In the genomic region with DNA sequence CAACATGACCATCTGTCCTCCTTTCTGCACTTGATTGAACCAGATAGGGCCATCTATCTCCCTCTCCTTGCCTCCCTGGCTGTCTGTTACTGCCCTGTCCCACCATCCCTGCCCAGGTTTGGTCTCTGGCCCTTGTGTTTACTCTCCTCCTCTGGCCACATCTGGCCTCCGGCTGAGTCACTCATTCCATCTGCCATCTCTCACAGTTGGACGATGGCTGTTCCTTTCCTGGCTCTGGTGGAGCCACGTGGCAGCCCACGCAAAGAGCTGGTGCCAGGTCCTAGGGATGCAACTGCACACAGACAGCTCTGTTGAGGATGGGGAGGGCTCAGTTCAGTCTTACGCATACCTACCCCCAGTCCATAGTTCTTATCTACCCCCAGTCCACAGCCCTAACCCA, we compare ENCODE assay signal across 14 mouse cellular contexts.
DNase-seq lines count a peak whose midpoint lies in the region; ATAC-seq and TF ChIP-seq lines count a peak whose summit lies in the region.
"Had no signal": no experiment of that assay in that cellular context is flagged by ENCODE, and none has a peak within 500 bp of the region (broad histone marks: within the 10 kb centered on the region; RNA-seq: fewer than 3 reads in every experiment).

No protein-coding gene starts in this region.

- ATAC-seq in frontal cortex, adult (ENCODE audit: low TSS enrichment) = peak; percentile 86
- no peak for ATAC-seq in inflammation-experienced regulatory T-cells, adult 6 months
- no peak for ATAC-seq in intestine, postnatal 0 days
- ATAC-seq in midbrain, embryonic 15.5 days (replicated peaks) = no peak
- ATAC-seq: midbrain, embryonic 16.5 days; Patski had no signal

- peaks cover 16% of the 10 kb centered on the region for H3K27me3 ChIP-seq in intestine, postnatal 0 days (replicated peaks; ENCODE audit: control insufficient read depth, insufficient read depth, low read length)
- H3K27me3 ChIP-seq in midbrain, embryonic 15.5 days (replicated peaks) = no peaks in the 10 kb centered on the region

- H3K27ac ChIP-seq in left cerebral cortex, adult 2 months = peak overlapping the region; percentile 64
- no peak overlapping the region for H3K27ac ChIP-seq in intestine, postnatal 0 days (ENCODE audit: low read depth, low read length)
- H3K27ac ChIP-seq in midbrain, embryonic 15.5 days = no peak overlapping the region
- H3K27ac ChIP-seq: kidney, embryonic 15.5 days had no signal

- H3K9ac ChIP-seq in intestine, postnatal 0 days (ENCODE audit: low read depth, low read length) = no peak overlapping the region
- no peak overlapping the region for H3K9ac ChIP-seq in midbrain, embryonic 15.5 days
- H3K9ac ChIP-seq: kidney, embryonic 15.5 days had no signal

- DNase-seq in cerebellum, adult 11-12 months = peak; percentile 45
- no peak for DNase-seq in cerebellum, adult 8-10 months
- peak; percentile 57 for DNase-seq in 3T3-L1 (ENCODE audit: low read depth, low spot score)
- DNase-seq in left cerebral cortex, adult 2 months (ENCODE audit: extremely low spot score in 1 of 2, low spot score in 2 of 2) = peak; percentile 50 to 83
- DNase-seq: embryo, embryonic 11 days; lung, postnatal 10 days; spleen, adult 18-20 months had no signal

- 69% methylated on average over 5 of the region's 5 CpGs for WGBS in intestine, postnatal 0 days
- WGBS in midbrain, embryonic 15.5 days = 71% methylated on average over 5 of the region's 5 CpGs

- H3K4me2 ChIP-seq in intestine, postnatal 0 days (replicated peaks; ENCODE audit: low read depth) = no peak overlapping the region
- no peak overlapping the region for H3K4me2 ChIP-seq in midbrain, embryonic 15.5 days
- H3K4me2 ChIP-seq: kidney, embryonic 15.5 days had no signal

- no peak overlapping the region for H3K4me3 ChIP-seq in left cerebral cortex, adult 2 months
- no peak overlapping the region for H3K4me3 ChIP-seq in intestine, postnatal 0 days (ENCODE audit: low read depth, low read length)
- H3K4me3 ChIP-seq in midbrain, embryonic 15.5 days = no peak overlapping the region
- H3K4me3 ChIP-seq: kidney, embryonic 15.5 days had no signal

- no peaks in the 10 kb centered on the region for H3K9me3 ChIP-seq in intestine, postnatal 0 days (ENCODE audit: control insufficient read depth)
- H3K9me3 ChIP-seq in midbrain, embryonic 15.5 days = no peaks in the 10 kb centered on the region
- H3K9me3 ChIP-seq: kidney, embryonic 15.5 days had no signal

- H3K4me1 ChIP-seq in intestine, postnatal 0 days (replicated peaks; ENCODE audit: control insufficient read depth, insufficient read depth, low read length) = no peaks in the 10 kb centered on the region
- H3K4me1 ChIP-seq in midbrain, embryonic 15.5 days = peaks cover 34% of the 10 kb centered on the region

- no peak for TF ChIP-seq CTCF in left cerebral cortex, adult 2 months (IDR thresholded peaks at IDR 0.05)
- TF ChIP-seq CTCF in intestine, postnatal 0 days (IDR thresholded peaks at IDR 0.05; ENCODE audit: low read depth) = no peak

- intact Hi-C loops in left cerebral cortex, adult 2 months (cut with DNase I) = loop anchor here (2.0 kb wide), 3 partner anchors 59 to 71 kb away; no protein-coding TSS in a partner anchor

- H3K36me3 ChIP-seq in intestine, postnatal 0 days (ENCODE audit: control insufficient read depth, insufficient read depth) = no peaks in the 10 kb centered on the region
- H3K36me3 ChIP-seq in midbrain, embryonic 15.5 days (replicated peaks) = no peaks in the 10 kb centered on the region
- H3K36me3 ChIP-seq: kidney, embryonic 15.5 days had no signal
